Mouse (Mus musculus): Measurements from ENCODE around the gene Rsf1.

DNA sequence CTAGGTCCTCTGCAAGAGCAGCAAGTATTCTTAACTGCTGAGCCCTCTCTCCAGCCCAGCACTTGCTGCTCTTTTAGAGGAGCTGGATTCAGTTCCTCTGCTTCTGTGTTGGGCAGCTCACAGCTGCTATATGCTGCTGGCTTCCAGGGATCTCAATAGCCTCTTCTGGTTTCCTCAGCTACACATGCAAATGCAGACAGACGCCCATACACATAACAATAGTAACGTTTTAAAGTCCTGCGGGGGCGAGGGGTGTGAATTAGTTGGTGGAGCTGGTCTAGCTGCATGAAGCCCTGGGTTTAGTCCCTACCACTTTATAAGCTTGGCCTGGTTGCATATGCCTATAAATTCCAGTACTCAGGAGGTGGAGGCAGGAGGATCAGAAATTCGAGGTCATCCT, 139.4 kb downstream of the Rsf1 start:
- TF ChIP-seq CTCF (IDR thresholded peaks at IDR 0.05; ENCODE audit: borderline replicate concordance, extremely low read depth, insufficient read depth, insufficient read length), result no peak
- TF ChIP-seq POLR2A (IDR thresholded peaks at IDR 0.05; ENCODE audit: borderline replicate concordance, extremely low read depth, insufficient read depth, insufficient read length, poor library complexity, severe bottlenecking), result no peak
